ENCODE assay signal across 13 mouse cellular contexts in genomic region chr13:53001511-53001935, GRCm38 (mm10). TPM values are rescaled to one million over a fixed set of nuclear protein-coding genes. Genes with fewer than 3 reads are reported as not detected.
DNase-seq lines count a peak whose midpoint lies in the region; ATAC-seq lines count a peak whose summit lies in the region.
"Had no signal": no experiment of that assay in that cellular context is flagged by ENCODE, and none has a peak within 500 bp of the region (broad histone marks: within the 10 kb centered on the region; RNA-seq: fewer than 3 reads in every experiment).

No protein-coding gene starts in this region.

- H3K9ac ChIP-seq in kidney, embryonic 15.5 days: no peak overlapping the region
- H3K9ac ChIP-seq: hindbrain, embryonic 15.5 days; limb, embryonic 15.5 days had no signal

- H3K4me2 ChIP-seq in kidney, embryonic 15.5 days: no peak overlapping the region
- H3K4me2 ChIP-seq: hindbrain, embryonic 15.5 days; limb, embryonic 15.5 days had no signal

- H3K4me1 ChIP-seq in kidney, embryonic 15.5 days: no peaks in the 10 kb centered on the region
- H3K4me1 ChIP-seq: hindbrain, embryonic 15.5 days; limb, embryonic 15.5 days had no signal

- no peaks in the 10 kb centered on the region for H3K9me3 ChIP-seq in kidney, embryonic 15.5 days (replicated peaks)
- H3K9me3 ChIP-seq: hindbrain, embryonic 15.5 days; limb, embryonic 15.5 days had no signal

- ATAC-seq in kidney, embryonic 15.5 days (replicated peaks; ENCODE audit: low FRiP score): no peak

- intact Hi-C loops in heart, postnatal 25 days (cut with DNase I): loop anchor here (5.0 kb wide), 1 partner anchor 344 kb away; no protein-coding TSS in a partner anchor

- no peak overlapping the region for H3K4me3 ChIP-seq in kidney, embryonic 15.5 days (replicated peaks)
- H3K4me3 ChIP-seq: hindbrain, embryonic 15.5 days; layer of hippocampus, adult 2 months; limb, embryonic 15.5 days had no signal

- 77% methylated on average over 2 of the region's 2 CpGs for WGBS in kidney, embryonic 15.5 days

- H3K36me3 ChIP-seq in kidney, embryonic 15.5 days: no peaks in the 10 kb centered on the region
- H3K36me3 ChIP-seq: hindbrain, embryonic 15.5 days; limb, embryonic 15.5 days had no signal

- H3K27me3 ChIP-seq in kidney, embryonic 15.5 days: no peaks in the 10 kb centered on the region
- H3K27me3 ChIP-seq: hindbrain, embryonic 15.5 days; limb, embryonic 15.5 days had no signal

- DNase-seq in heart, adult 11 months: peak; percentile 91
- no peak for DNase-seq in heart, postnatal 25 days (ENCODE audit: low spot score)
- peak; percentile 85 for DNase-seq in 3T3-L1 (ENCODE audit: low read depth, low spot score)
- peak; percentile 64 to 69 for DNase-seq in adrenal gland, postnatal 36 days
- peak; percentile 73 for DNase-seq in lung, postnatal 25 days (ENCODE audit: low spot score)
- no peak for DNase-seq in layer of hippocampus, postnatal 36 days
- no peak for DNase-seq in spleen, postnatal 14 days (ENCODE audit: low spot score in 2 of 2)
- DNase-seq: cerebellum, adult 2 months; spleen, adult 18-20 months had no signal

- no peak overlapping the region for H3K27ac ChIP-seq in kidney, embryonic 15.5 days
- H3K27ac ChIP-seq: hindbrain, embryonic 15.5 days; layer of hippocampus, adult 2 months; limb, embryonic 15.5 days had no signal

RNA-seq across cellular contexts. Expression of gene Nfil3, which starts 20.6 kb away (rescaled TPM):
- total RNA-seq in heart, postnatal 25 days (2021): 10 to 100 TPM; 13.3 to 36.5 TPM
- total RNA-seq in adrenal gland, postnatal 36 days (2021): 10 to 100 TPM; 48.9 to 83.1 TPM
- total RNA-seq in layer of hippocampus, postnatal 36 days (2021): 10 to 100 TPM; 19.0 to 19.5 TPM
- 20.4 and 22.5 TPM in 2 replicates for polyA plus RNA-seq in kidney, embryonic 15.5 days (2015; fragmentation: Nextera tagmentation; extraction: Ambion mirVana)

Comparison
In these comparisons a context has a peak if more than half of its experiments do, and no peak if none do; other contexts are left out.
1. DNase-seq: peak in heart, adult 11 months (single experiment), 3T3-L1 (single experiment), adrenal gland, postnatal 36 days (2 of 2) and lung, postnatal 25 days (single experiment); none in heart, postnatal 25 days (single experiment), layer of hippocampus, postnatal 36 days (0 of 2) and spleen, postnatal 14 days (0 of 2).